Mouse (Mus musculus) A20 (cell line): ENCODE measurements around the gene Msh6.
"Not testable (repeated sequence)": the region's sequence is repeated elsewhere in the genome, so short reads cannot be mapped to it uniquely, and the experiment has no call there.

Experiments
- DNase-seq: peaks from one replicate; pipeline ENCODE4 v3.0.0-alpha.2; 2011; ENCODE audit warnings: low read depth, low spot score

The Msh6 gene

GRCm38 (mm10) chr17:87974629-87975228, at the start of gene Msh6:
TSS of gene Msh6 (plus strand) at chr17:87975062.
- peak; percentile 99 for DNase-seq

GRCm38 (mm10) chr17:87934326-87934725, 40.5 kb upstream of the Msh6 start:
- no peak for DNase-seq

GRCm38 (mm10) chr17:87934736-87935135, 40.1 kb upstream of the Msh6 start:
- no peak for DNase-seq

GRCm38 (mm10) chr17:87936156-87936555, 38.7 kb upstream of the Msh6 start:
- DNase-seq: no peak

GRCm38 (mm10) chr17:87948965-87949584, 25.8 kb upstream of the Msh6 start:
- peak; percentile 77 for DNase-seq

- DNase-seq: not testable (repeated sequence)
Measured at GRCm38 (mm10) chr17:87954618-87955124, 20.2 kb upstream of the Msh6 start.

- no peak for DNase-seq
Measured at GRCm38 (mm10) chr17:87957096-87957840, 17.6 kb upstream of the Msh6 start.

- peak; percentile 59 for DNase-seq
Measured at GRCm38 (mm10) chr17:87958283-87958682, 16.6 kb upstream of the Msh6 start.

- not testable (repeated sequence) for DNase-seq
Measured at GRCm38 (mm10) chr17:87959406-87959805, 15.5 kb upstream of the Msh6 start.

GRCm38 (mm10) chr17:87959931-87960330, 14.9 kb upstream of the Msh6 start:
- not testable (repeated sequence) for DNase-seq

- DNase-seq: no peak
Measured at GRCm38 (mm10) chr17:87963081-87964075, 11.5 kb upstream of the Msh6 start.

- peak; percentile 66 for DNase-seq
Measured at GRCm38 (mm10) chr17:87968483-87968926, 6.4 kb upstream of the Msh6 start.

GRCm38 (mm10) chr17:87971696-87972591, 2.9 kb upstream of the Msh6 start:
- DNase-seq: peak; percentile 80

- peak; percentile 57 for DNase-seq
Measured at GRCm38 (mm10) chr17:87972856-87973255, 2.0 kb upstream of the Msh6 start.

- peak; percentile 76 for DNase-seq
Measured at GRCm38 (mm10) chr17:87973261-87974167, 1.3 kb upstream of the Msh6 start.

- DNase-seq: peak; percentile 78
Measured at GRCm38 (mm10) chr17:87975229-87975853, 479 bp downstream of the Msh6 start.

- no peak for DNase-seq
Measured at GRCm38 (mm10) chr17:87976154-87976806, 1.4 kb downstream of the Msh6 start.

- not testable (repeated sequence) for DNase-seq
Measured at GRCm38 (mm10) chr17:87976927-87977326, 2.1 kb downstream of the Msh6 start.
